Mouse (Mus musculus) limb, embryonic 13.5 days (tissue): ENCODE measurements at regions not wholly inside any gene's neighbourhood (a gene's known extent, or its start where the extent isn't known, plus 50 kb on each side); places are given as distances from the start of the nearest gene placed in this dataset.
A peak's percentile ranks its signal among the peaks of the same experiment; 100 is the strongest.

Source experiments
- ATAC-seq: fragments of 200-750 bp; cut with Nextera tagmentation; 2 replicates; pipeline ENCODE4 v1.8.0; 2017; ENCODE audit warnings: low read depth, moderate number of reproducible peaks, moderate TSS enrichment; ENCODE audit not compliant: low FRiP score
- H3K27ac ChIP-seq: fragments of 300-500 bp; sonication (generic); 2 replicates; pipeline ENCODE4 v1.5.1; 2015; ENCODE audit warnings: inconsistent platforms, mild to moderate bottlenecking, moderate library complexity
- H3K27me3 ChIP-seq: fragments of 300-500 bp; sonication (generic); 2 replicates; pipeline ENCODE4 v1.6.1; 2015; ENCODE audit warnings: mild to moderate bottlenecking, inconsistent platforms
- H3K36me3 ChIP-seq: fragments of 300-500 bp; sonication (generic); 2 replicates; pipeline ENCODE4 v1.6.1; 2015; ENCODE audit warnings: inconsistent platforms, mild to moderate bottlenecking, moderate library complexity
- H3K4me1 ChIP-seq: fragments of 300-500 bp; sonication (generic); 2 replicates; pipeline ENCODE4 v1.6.1; 2015; ENCODE audit warnings: inconsistent platforms
- H3K4me2 ChIP-seq: fragments of 300-500 bp; sonication (generic); replicated peaks from 2 replicates; pipeline ENCODE4 v1.6.1; 2015; ENCODE audit warnings: inconsistent platforms, mild to moderate bottlenecking, moderate library complexity
- H3K4me3 ChIP-seq: fragments of 300-500 bp; sonication (generic); 2 replicates; pipeline ENCODE4 v1.5.1; 2015; ENCODE audit warnings: moderate library complexity, mild to moderate bottlenecking, inconsistent platforms
- H3K9ac ChIP-seq: fragments of 300-500 bp; sonication (generic); 2 replicates; pipeline ENCODE4 v1.6.1; 2015; ENCODE audit warnings: mild to moderate bottlenecking, inconsistent platforms
- H3K9me3 ChIP-seq: fragments of 300-500 bp; sonication (generic); 2 replicates; pipeline ENCODE4 v1.6.1; 2016; ENCODE audit warnings: inconsistent platforms
- WGBS: fragments of 180-500 bp; shearing (Covaris S2); methylation state at CpG from one replicate; pipeline ENCODE4 v1.1.7; 2015; 5-methylcytosine and 5-hydroxymethylcytosine counted together

GRCm38 (mm10) chr1:96410837-96411612, 460.9 kb downstream of the Slco4c1 start:
- Histone ChIP-seq H3K4me3 (no peak overlapping the region), H3K27ac (no peak overlapping the region), H3K4me1 (no peaks in the 10 kb centered on the region), H3K9me3 (no peaks in the 10 kb centered on the region), H3K27me3 (no peaks in the 10 kb centered on the region), H3K36me3 (no peaks in the 10 kb centered on the region), H3K9ac (no peak overlapping the region), H3K4me2 (no peak overlapping the region)
- WGBS: 87% methylated on average over 4 of the region's 4 CpGs
- ATAC-seq: no peak

- no peak overlapping the region for H3K4me3 ChIP-seq
- no peaks in the 10 kb centered on the region for H3K27me3 ChIP-seq
- H3K27ac ChIP-seq: no peak overlapping the region
- H3K9me3 ChIP-seq: no peaks in the 10 kb centered on the region
- H3K4me2 ChIP-seq: no peak overlapping the region
- H3K9ac ChIP-seq: no peak overlapping the region
- no peaks in the 10 kb centered on the region for H3K4me1 ChIP-seq
- no peaks in the 10 kb centered on the region for H3K36me3 ChIP-seq
- 63% methylated on average over 4 of the region's 4 CpGs for WGBS
- no peak for ATAC-seq
Measured at GRCm38 (mm10) chr1:96397982-96398381, 474.0 kb downstream of the Slco4c1 start.

DNA sequence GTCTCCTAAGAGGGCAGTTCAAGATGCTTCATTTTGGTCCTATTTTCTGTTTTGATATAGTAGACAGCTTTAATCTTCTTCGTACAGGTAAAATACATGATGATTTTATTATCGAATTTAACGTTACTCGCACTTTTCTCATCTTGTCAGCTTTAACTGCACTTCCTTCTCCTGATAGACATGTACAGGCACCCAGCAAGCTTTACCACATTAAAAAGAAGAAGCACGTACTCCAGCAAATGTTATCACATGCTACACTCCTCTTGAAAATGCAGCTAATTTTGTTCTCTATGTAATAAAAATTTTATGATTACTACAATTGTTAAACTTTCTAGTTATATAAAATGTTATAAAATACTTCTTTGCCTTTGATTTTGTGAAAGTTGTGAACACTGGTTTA, 483.6 kb downstream of the Slco4c1 start:
- WGBS: 85% methylated on average over 5 of the region's 5 CpGs
- H3K36me3 ChIP-seq: no peaks in the 10 kb centered on the region
- no peak overlapping the region for H3K4me2 ChIP-seq
- H3K9me3 ChIP-seq: no peaks in the 10 kb centered on the region
- H3K9ac ChIP-seq: no peak overlapping the region
- H3K4me3 ChIP-seq: no peak overlapping the region
- no peaks in the 10 kb centered on the region for H3K4me1 ChIP-seq
- H3K27ac ChIP-seq: no peak overlapping the region
- no peak for ATAC-seq
- no peaks in the 10 kb centered on the region for H3K27me3 ChIP-seq

- no peaks in the 10 kb centered on the region for H3K27me3 ChIP-seq
- H3K9ac ChIP-seq: no peak overlapping the region
- ATAC-seq: no peak
- no peak overlapping the region for H3K4me2 ChIP-seq
- no peak overlapping the region for H3K27ac ChIP-seq
- no peaks in the 10 kb centered on the region for H3K4me1 ChIP-seq
- no peak overlapping the region for H3K4me3 ChIP-seq
- H3K9me3 ChIP-seq: no peaks in the 10 kb centered on the region
- 86% methylated on average over 1 of the region's 1 CpGs for WGBS
- no peaks in the 10 kb centered on the region for H3K36me3 ChIP-seq
Measured at GRCm38 (mm10) chr1:96385916-96386315, 486.1 kb downstream of the Slco4c1 start.

GRCm38 (mm10) chr1:96362713-96363441, 509.1 kb downstream of the Slco4c1 start:
- H3K4me1 ChIP-seq: no peaks in the 10 kb centered on the region
- no peak overlapping the region for H3K9ac ChIP-seq
- H3K36me3 ChIP-seq: no peaks in the 10 kb centered on the region
- no peaks in the 10 kb centered on the region for H3K9me3 ChIP-seq
- H3K4me2 ChIP-seq: no peak overlapping the region
- no peak overlapping the region for H3K4me3 ChIP-seq
- H3K27me3 ChIP-seq: no peaks in the 10 kb centered on the region
- no peak overlapping the region for H3K27ac ChIP-seq
- 26% methylated on average over 2 of the region's 2 CpGs for WGBS
- ATAC-seq: peak; percentile 57; the same call in 1 of the 2 replicates

- Histone ChIP-seq H3K4me3 (no peak overlapping the region), H3K27ac (no peak overlapping the region), H3K27me3 (no peaks in the 10 kb centered on the region), H3K4me2 (no peak overlapping the region), H3K4me1 (no peaks in the 10 kb centered on the region), H3K36me3 (no peaks in the 10 kb centered on the region), H3K9me3 (no peaks in the 10 kb centered on the region), H3K9ac (no peak overlapping the region)
- WGBS: 7% methylated on average over 1 of the region's 1 CpGs
- ATAC-seq: no peak
Measured at GRCm38 (mm10) chr1:96347231-96347630, 524.7 kb downstream of the Slco4c1 start.

- no peaks in the 10 kb centered on the region for H3K36me3 ChIP-seq
- H3K9me3 ChIP-seq: no peaks in the 10 kb centered on the region
- no peak for ATAC-seq
- no peak overlapping the region for H3K9ac ChIP-seq
- no peak overlapping the region for H3K27ac ChIP-seq
- H3K4me1 ChIP-seq: no peaks in the 10 kb centered on the region
- H3K27me3 ChIP-seq: no peaks in the 10 kb centered on the region
- WGBS: 85% methylated on average over 5 of the region's 5 CpGs
- no peak overlapping the region for H3K4me2 ChIP-seq
- H3K4me3 ChIP-seq: no peak overlapping the region
Measured at GRCm38 (mm10) chr1:96346465-96347002, 525.4 kb downstream of the Slco4c1 start.

DNA sequence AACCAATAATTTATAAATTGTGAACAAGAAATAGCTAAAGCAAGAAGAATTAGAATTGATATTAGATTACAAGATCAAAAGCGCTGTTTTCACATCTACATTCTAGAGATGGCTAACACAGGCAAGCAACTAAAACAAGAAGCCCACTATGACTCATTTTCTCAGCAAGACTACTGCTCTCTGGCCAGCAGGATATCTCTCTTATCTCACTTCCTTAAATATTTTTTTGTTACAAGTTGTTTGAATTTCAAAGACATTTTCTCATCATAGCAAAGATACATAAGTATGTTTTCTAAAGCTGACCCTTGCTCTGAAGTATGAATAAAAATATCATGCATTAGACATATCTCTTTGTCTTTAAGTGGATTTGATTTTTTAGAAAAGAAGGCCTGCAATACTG, 556.2 kb downstream of the Slco4c1 start:
- Histone ChIP-seq H3K9me3 (no peaks in the 10 kb centered on the region), H3K9ac (no peak overlapping the region), H3K36me3 (no peaks in the 10 kb centered on the region), H3K27ac (no peak overlapping the region), H3K4me3 (no peak overlapping the region), H3K27me3 (no peaks in the 10 kb centered on the region), H3K4me2 (no peak overlapping the region), H3K4me1 (no peaks in the 10 kb centered on the region)
- WGBS: 89% methylated on average over 1 of the region's 1 CpGs
- no peak for ATAC-seq

DNA sequence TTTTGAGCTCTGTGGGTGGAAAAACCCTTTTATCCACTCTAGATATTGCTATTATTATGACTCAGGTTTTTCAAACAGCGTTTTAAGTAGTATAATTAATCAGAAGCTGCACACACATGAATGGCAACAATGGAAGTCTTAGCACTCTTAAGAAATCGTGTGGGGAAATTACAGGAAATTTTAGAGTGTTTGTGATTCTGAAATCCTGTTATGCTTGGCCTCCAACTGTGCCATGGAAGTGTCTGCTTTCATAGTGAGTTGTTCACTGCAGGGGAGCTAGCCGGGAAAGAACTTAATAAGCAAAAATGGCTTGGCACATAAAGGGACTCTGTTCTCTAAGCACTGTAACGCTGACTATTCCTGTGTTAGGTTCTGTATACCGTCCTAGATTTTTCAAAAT, 570.7 kb downstream of the Slco4c1 start:
- H3K4me3 ChIP-seq: no peak overlapping the region
- WGBS: 23% methylated on average over 5 of the region's 5 CpGs
- H3K9ac ChIP-seq: no peak overlapping the region
- H3K9me3 ChIP-seq: no peaks in the 10 kb centered on the region
- H3K27ac ChIP-seq: no peak overlapping the region
- H3K36me3 ChIP-seq: no peaks in the 10 kb centered on the region
- H3K4me2 ChIP-seq: no peak overlapping the region
- H3K27me3 ChIP-seq: no peaks in the 10 kb centered on the region
- H3K4me1 ChIP-seq: no peaks in the 10 kb centered on the region
- ATAC-seq: peak; percentile 81

- no peak overlapping the region for H3K4me3 ChIP-seq
Measured at GRCm38 (mm10) chr1:96278046-96278576, 593.9 kb downstream of the Slco4c1 start.

GRCm38 (mm10) chr1:96276646-96277045, 595.3 kb downstream of the Slco4c1 start:
- Histone ChIP-seq H3K9ac (no peak overlapping the region), H3K4me3 (no peak overlapping the region), H3K9me3 (no peaks in the 10 kb centered on the region), H3K4me1 (no peaks in the 10 kb centered on the region), H3K27me3 (no peaks in the 10 kb centered on the region), H3K4me2 (no peak overlapping the region), H3K27ac (no peak overlapping the region), H3K36me3 (no peaks in the 10 kb centered on the region)
- no peak for ATAC-seq
- WGBS: 82% methylated on average over 2 of the region's 2 CpGs

More at GRCm38 (mm10) chr1:96278046-96278576, 593.9 kb downstream of the Slco4c1 start:
- no peaks in the 10 kb centered on the region for H3K27me3 ChIP-seq
- no peaks in the 10 kb centered on the region for H3K4me1 ChIP-seq
- no peak overlapping the region for H3K4me2 ChIP-seq
- WGBS: 59% methylated on average over 1 of the region's 1 CpGs
- no peaks in the 10 kb centered on the region for H3K36me3 ChIP-seq
- no peak for ATAC-seq
- no peaks in the 10 kb centered on the region for H3K9me3 ChIP-seq
- H3K9ac ChIP-seq: no peak overlapping the region
- H3K27ac ChIP-seq: no peak overlapping the region
